Mouse (Mus musculus): ENCODE results near the gene Dip2b.

GRCm38 (mm10) chr15:100080833-100081477 lies 42.5 kb downstream of the Dip2b start:
- TF ChIP-seq BHLHE40 (IDR thresholded peaks at IDR 0.05; ENCODE audit: borderline replicate concordance, low read depth, low read length), result no peak
- no peak for TF ChIP-seq ZC3H11A (IDR thresholded peaks at IDR 0.05; ENCODE audit: low read depth, low read length)
- no peak for TF ChIP-seq TBP (IDR thresholded peaks at IDR 0.05; ENCODE audit: low read depth, low read length)
